Mouse (Mus musculus) G1E (cell line): ENCODE measurements around the gene Ace3.
"Not testable (repeated sequence)": the region's sequence is repeated elsewhere in the genome, so short reads cannot be mapped to it uniquely, and the experiment has no call there.

Source experiments
- CTCF ChIP-seq: IDR thresholded peaks from 2 replicates; pipeline ENCODE4 v1.5.1; 2012; ENCODE audit warnings: low read depth, low read length, inconsistent platforms, mixed read lengths
- GATA1 ChIP-seq: IDR thresholded peaks from 2 replicates; pipeline ENCODE4 v1.6.1; 2012; ENCODE audit warnings: borderline replicate concordance, low read length, inconsistent platforms, mixed read lengths
- GATA2 ChIP-seq: IDR thresholded peaks from 2 replicates; pipeline ENCODE4 v1.6.1; 2012; ENCODE audit warnings: low read depth, low read length, inconsistent platforms, borderline replicate concordance
- POLR2AphosphoS5 ChIP-seq: IDR thresholded peaks from 2 replicates; pipeline ENCODE4 v1.6.1; 2012; ENCODE audit warnings: low read depth, low read length, inconsistent platforms; ENCODE audit not compliant: insufficient replicate concordance
- TAL1 ChIP-seq: conservative IDR thresholded peaks from 2 replicates; pipeline ENCODE4 v1.6.1; 2012; ENCODE audit warnings: low read depth, low read length, inconsistent platforms, mixed read lengths

GRCm38 (mm10) chr11:106032074-106032473 lies 37.6 kb downstream of the Ace3 start:
- not testable (repeated sequence) for TF ChIP-seq CTCF, GATA1, TAL1, GATA2, POLR2AphosphoS5
